Mouse (Mus musculus) yolk sac, embryonic 10.5 days (tissue): ENCODE data around the gene Gabbr1.

Experiments
- DNase-seq: peaks from one replicate; pipeline ENCODE4 v3.0.0-alpha.2; 2017; ENCODE audit warnings: low spot score

Gabbr1 gene

DNA sequence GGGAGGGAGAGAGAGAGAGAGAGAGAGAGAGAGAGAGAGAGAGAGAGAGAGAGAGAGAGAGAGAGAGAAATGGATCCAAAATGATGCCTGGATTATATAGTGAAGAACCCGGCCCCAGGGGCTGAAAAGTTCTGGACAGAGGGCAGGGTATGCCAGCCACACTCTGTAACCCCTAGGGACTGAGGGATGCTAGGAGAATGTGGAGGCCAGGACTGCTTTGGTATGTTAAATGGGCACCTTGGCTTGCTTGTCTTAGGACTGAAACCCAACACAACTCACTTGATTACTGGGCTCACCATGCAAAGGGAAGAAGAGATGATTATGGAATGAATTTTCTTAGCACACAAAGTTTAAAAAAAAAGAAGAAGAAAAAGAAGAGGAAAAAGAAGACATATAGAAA is 32.4 kb downstream of the Gabbr1 start:
- DNase-seq: no peak

DNA sequence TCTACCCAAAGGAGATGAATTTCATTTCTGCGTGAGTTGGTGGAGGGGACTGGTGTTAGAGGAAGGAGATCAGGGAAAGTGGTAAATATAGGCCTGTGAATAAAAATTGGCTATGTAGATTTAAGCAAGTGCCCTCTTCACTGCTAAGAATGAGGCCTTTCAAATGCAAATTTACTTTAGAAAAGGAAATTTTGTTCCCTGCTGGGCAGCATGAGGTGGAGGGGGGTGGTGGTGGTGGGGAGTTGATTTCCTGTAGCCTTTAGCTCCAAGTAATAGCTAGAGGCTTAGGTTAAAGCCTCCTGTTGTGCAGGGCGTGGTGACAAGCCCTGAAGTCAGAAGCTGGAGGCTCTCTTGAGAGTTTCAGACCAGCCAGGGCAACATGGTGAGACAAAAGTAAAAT is 33.2 kb downstream of the Gabbr1 start:
- DNase-seq: no peak

DNA sequence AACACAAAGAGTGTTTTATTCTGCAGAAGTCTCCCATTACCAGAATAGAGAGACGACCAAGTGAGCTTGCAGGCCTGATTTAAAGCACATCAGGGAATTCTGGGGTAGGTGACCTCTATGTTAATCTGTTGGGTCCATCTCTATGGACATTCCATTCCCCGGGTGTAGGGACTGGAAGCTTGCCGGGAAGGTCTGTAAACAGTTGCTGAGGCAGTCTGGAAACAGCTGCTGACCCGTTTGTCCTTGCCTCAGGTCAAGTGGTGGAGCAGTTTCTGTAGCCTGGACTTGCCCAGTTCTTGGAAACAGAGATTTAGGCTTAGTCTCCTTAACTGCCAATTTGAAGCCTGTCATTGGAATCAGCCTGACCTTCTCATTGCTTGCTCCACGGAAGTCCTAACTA is 34.4 kb downstream of the Gabbr1 start:
- DNase-seq: peak; percentile 28

DNA sequence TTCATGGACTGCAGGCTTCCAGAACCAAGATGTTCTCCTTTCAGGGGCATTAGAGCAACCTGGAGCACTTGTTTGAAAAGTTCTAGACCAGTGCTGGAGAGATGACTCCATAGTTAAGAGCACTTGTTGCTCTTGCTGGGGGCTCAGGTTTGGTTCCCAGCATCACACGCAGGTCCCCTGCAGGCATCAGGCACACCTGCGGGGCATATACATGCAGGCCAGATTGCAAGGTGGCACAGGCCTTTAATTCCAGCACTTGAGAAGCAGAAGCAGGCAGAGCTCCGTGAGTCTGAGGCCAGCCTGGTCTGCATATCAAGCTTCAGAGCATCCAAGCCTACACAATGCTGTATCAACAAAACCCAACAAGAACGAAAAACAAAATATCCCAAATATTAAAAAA is 35.9 kb downstream of the Gabbr1 start:
- DNase-seq: no peak

DNA sequence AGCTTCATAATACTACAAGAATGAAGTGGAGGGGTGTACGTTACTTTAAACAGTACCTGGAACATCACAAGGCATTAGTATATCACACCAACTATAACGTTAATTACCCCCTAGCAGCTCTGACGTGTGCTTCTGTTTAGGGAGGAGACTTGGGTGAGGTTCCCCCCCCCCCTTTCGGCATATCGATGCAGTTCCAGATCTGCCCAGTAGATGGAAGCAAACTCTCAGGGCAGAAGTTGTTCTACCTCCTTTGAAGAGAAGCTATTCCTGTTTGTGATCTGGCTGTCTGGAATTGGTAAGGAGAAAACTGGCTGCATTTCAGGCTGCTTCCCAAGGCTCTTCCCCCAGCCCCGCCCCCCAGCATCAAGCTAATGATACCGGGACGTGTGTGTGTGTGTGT is 37.6 kb downstream of the Gabbr1 start:
- DNase-seq: peak; percentile 73

DNA sequence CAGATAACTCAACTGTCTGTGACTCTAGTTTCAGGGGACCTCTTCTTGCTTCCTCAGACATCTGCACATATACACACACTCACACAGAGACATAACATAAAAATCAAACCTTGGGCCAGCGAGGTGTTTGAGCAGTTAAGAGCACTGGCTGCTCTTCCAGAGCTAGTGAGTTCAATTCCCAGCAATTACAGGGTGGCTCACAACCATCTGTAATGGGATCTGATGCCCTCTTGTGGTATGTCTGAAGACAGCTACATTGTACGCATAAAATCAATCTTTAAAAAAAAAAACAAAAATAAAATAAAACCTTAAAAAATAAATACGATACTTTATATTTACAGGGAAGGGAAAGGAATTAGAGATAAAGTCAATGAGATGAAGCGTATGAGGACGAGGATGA is 38.9 kb downstream of the Gabbr1 start:
- no peak for DNase-seq

DNA sequence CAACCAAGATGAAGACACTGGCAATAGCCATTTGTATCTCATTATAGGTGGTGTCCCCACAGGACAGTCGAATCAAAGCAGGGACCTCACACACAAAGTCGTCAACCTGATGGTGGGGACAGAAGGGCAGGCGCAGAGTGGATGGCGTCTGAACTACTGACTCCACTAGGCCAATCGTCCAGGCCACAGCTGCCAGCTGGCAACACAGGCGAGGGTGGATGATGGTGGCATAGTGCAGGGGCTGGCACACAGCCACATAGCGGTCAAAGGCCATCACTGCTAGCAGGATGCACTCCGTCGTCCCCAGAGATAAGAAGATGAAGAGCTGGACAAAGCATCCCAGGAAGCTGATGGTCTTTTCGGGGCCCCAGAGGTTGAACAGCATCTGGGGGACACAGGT is 39.8 kb downstream of the Gabbr1 start:
- DNase-seq: no peak

DNA sequence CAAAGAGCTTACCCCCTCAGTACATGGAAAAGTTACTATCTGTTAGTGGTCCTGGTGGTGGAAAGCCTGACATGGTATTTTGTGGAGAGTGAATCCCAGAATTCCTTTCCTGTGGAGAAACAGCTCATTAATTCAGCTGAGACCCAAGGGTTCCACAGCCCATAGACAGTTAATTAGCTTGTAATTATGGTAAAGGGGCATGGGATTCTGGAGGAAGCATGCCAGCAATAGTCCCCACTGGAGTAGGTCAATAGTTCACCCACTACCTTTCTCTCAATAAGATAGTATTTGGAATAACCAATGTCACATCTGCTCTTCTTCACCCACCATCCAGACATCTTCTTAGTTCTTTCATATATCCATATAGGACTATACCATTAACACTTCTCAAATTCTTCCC is 42.6 kb downstream of the Gabbr1 start, which contains the start of gene Olfr90:
Olfr90 (minus strand) TSS at position 101 of the 400 bp plus-strand sequence.
- DNase-seq: no peak

DNA sequence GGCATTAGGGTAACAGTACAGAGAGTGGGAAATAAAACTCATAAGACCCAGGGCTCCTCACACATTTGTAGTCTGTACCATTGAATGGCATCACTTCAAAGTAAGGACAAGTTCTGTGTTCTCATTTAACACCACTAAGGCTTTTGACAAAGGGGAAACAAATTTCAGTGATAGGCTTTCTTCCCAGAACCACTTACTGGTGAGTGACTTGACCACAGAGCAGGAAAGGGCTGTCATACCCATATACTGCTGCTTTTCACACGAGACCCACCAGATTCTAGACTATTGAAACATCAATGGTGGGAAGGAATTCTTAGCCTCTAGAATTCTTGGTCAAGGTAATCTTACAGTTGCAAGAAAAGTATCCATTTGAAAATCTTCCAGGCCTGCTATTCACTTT is 46.4 kb downstream of the Gabbr1 start:
- no peak for DNase-seq

DNA sequence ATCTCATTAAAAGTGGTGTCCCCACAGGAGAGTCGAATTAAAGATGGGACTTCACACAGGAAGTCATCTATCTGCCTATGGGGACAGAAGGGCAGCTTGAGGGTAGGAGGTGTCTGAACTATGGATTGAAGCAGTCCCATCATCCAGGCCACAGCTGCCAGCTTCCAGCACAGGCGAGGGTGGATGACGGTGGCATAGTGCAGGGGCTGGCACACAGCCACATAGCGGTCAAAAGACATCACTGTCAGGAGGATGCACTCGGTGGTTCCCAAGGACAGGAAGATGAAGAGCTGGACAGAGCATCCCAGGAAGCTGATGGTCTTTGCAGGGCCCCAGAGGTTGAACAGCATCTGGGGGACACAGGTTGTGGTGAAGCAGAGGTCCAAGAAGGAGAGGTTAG is 47.5 kb downstream of the Gabbr1 start:
- no peak for DNase-seq

DNA sequence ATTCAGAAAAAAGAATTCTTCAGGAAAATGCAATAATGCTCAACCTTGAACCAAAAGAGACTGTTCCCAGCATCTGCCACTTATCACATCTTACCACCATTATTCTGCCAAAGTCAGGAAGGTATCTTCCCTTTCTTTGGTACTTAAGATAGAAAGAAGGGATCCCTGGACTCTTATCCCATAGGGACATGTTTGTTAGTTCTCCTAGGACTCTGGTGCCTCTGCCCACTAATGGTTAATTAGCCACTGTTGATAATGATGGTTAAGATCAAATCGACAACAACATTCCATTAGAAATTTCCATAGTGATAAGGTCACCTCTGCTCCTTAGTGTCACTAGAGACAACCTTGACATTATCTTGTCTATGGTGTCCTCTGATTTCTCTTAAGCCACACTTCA is 52.4 kb downstream of the Gabbr1 start, which contains the start of gene Olfr91:
Olfr91 (minus strand) TSS at position 101 of the 400 bp plus-strand sequence.
- DNase-seq: no peak

DNA sequence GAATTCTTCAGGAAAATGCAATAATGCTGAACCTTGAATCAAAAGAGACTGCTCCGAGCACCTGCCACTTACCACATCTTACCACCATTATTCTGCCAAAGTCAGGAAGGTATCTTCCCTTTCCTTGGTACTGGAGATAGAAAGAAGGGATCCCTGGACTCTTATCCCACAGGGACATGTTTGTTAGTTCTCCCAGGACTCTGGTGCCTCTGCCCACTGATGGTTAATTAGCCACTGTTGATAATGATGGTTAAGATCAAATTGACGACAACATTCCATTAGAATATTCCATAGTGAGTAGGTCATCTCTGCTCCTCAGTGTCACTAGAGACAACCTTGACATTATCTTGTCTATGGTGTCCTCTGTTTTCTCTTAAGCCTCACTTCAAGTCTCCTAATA is 74.2 kb downstream of the Gabbr1 start, which contains the start of gene Olfr92:
Olfr92 (minus strand) TSS at position 101 of the 400 bp plus-strand sequence.
- DNase-seq: no peak
